Mouse (Mus musculus) spleen, adult 2 months (tissue): ENCODE results near the gene Gpr84. TPM values are rescaled to one million over a fixed set of nuclear protein-coding genes. Genes with fewer than 3 reads are reported as not detected.

Source experiments
- DNase-seq, 2 experiments: peaks; one replicate each; pipeline versions ENCODE4 v3.0.0 to v3.0.0-alpha.2; 2012 to 2021; ENCODE audit warnings: low spot score in 2 of 2, low read depth in 1 of 2
- H3K27ac ChIP-seq: fragments of 200-500 bp; 2 replicates; pipeline ENCODE4 v1.5.1; 2012; ENCODE audit warnings: low read length, inconsistent platforms; ENCODE audit not compliant: insufficient read depth
- H3K27me3 ChIP-seq: fragments of 200-500 bp; 2 replicates; pipeline ENCODE4 v1.6.1; 2012; ENCODE audit warnings: mild to moderate bottlenecking, moderate library complexity, low read length, inconsistent platforms; ENCODE audit not compliant: control insufficient read depth, insufficient read depth
- H3K36me3 ChIP-seq: fragments of 200-500 bp; 2 replicates; pipeline ENCODE4 v1.6.1; 2012; ENCODE audit warnings: mild to moderate bottlenecking, low read length, inconsistent platforms; ENCODE audit not compliant: control insufficient read depth, insufficient read depth
- H3K4me1 ChIP-seq: fragments of 200-500 bp; 2 replicates; pipeline ENCODE4 v1.6.1; 2011; ENCODE audit warnings: inconsistent platforms; ENCODE audit not compliant: control insufficient read depth, insufficient read depth, insufficient read length
- H3K4me3 ChIP-seq: fragments of 200-500 bp; 2 replicates; pipeline ENCODE4 v1.5.1; 2011; ENCODE audit warnings: mild to moderate bottlenecking, inconsistent platforms; ENCODE audit not compliant: insufficient read depth, insufficient read length; ENCODE audit errors: extremely low read depth
- CTCF ChIP-seq: fragments of 200-500 bp; IDR thresholded peaks from 2 replicates; pipeline ENCODE4 v1.5.1; 2011; ENCODE audit warnings: mild to moderate bottlenecking, inconsistent platforms; ENCODE audit not compliant: insufficient read depth, insufficient read length, insufficient replicate concordance; ENCODE audit errors: extremely low read depth
- POLR2A ChIP-seq: fragments of 200-500 bp; IDR thresholded peaks from 2 replicates; pipeline ENCODE4 v1.6.1; 2011; ENCODE audit warnings: low read depth, low read length, inconsistent platforms
- WGBS: fragments of 180-500 bp; shearing (Covaris S2); methylation state at CpG from one replicate; pipeline ENCODE4 v1.1.7; 2018; 5-methylcytosine and 5-hydroxymethylcytosine counted together
- polyA plus RNA-seq: library from polyadenylated mRNA; depleted of rRNA; stranded (reverse); fragments of >200 nt; gene quantifications from 2 replicates; pipeline ENCODE4 v1.2.3, GENCODE M21; 2012

Gene Gpr84
- polyA plus RNA-seq, 1 experiment: 0.33 TPM

DNA sequence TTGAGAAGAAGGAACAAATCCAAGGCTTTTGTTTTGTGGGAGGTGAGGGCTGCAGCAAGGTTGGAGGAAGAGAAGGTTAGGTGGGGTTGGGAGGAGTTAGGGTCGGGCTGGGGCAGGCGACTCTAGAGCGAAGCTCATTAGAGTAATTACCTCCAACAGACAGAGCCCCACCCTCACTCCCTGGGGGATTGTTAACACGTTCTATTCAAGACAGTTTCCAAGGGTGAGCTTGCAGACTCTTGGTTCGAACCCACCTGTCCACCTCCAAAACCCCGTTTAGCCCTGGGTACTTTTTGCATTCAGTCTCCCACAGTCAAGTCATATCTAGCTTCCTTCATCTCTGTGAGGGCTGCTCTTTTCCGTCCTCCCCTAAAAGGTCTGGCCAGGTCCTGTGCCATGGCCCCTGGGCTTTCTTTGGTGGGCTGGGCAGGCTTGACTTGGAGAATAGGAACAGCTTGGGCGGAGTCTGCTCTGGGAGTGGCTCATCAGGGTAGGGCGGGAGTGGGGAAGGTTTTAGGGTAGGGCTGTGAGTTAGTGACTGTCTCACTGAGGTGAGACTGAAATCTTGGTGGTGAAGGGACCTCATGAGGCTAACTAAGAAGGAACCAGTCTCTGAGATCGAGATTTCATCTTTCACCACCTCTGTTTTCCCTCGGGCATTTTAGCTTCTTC lies 26.7 kb upstream of the Gpr84 start:
- no peak for TF ChIP-seq CTCF
- TF ChIP-seq POLR2A: no peak
- H3K27me3 ChIP-seq: no peaks in the 10 kb centered on the region
- no peak for DNase-seq
- no peak overlapping the region for H3K4me3 ChIP-seq
- peaks cover 25% of the 10 kb centered on the region; the same call in 1 of the 2 replicates for H3K4me1 ChIP-seq
- 49% methylated on average over 11 of the region's 11 CpGs for WGBS
- no peak overlapping the region for H3K27ac ChIP-seq
- H3K36me3 ChIP-seq: no peaks in the 10 kb centered on the region

DNA sequence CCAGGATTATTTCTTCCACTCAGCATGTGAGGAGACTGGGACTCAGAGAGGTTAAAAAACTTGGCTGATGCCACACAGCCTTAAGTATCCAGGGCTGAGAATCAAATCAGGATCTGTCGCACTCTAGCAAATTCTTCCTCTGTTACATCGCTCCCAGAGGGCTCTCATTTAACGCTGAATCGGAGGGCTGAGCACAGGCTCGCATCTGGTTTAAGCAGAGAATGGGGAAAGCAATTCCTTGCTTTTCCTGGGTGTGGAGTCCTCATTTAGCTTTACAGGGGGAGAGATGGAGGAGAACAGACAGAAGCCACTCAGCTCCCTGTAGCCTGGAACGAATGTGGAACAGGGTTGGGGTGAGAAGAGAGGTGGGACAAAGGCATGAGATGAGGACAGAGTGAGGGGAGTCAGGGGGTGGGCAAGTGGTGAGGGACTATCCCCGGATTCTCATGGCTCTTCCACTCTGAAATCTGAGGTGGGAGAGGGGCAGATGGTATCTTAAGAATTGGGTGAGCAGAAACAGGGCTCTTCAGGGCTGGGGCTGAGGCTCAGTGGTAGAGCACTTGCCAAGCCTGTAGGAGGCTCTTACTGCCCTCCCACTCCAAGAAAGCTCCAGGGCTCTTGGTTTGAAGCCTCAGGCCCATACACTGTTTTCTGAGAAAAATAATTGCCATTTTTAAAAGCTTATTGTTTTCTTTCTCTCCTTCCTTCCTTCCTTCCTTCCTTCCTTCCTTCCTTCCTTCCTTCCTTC lies 25.2 kb upstream of the Gpr84 start:
- Histone ChIP-seq H3K36me3 (no peaks in the 10 kb centered on the region), H3K4me1 (peaks cover 27% of the 10 kb centered on the region; the same call in 1 of the 2 replicates), H3K27ac (no peak overlapping the region), H3K27me3 (no peaks in the 10 kb centered on the region), H3K4me3 (no peak overlapping the region)
- DNase-seq: no peak
- 87% methylated on average over 7 of the region's 7 CpGs for WGBS
- TF ChIP-seq POLR2A (no peak), CTCF (no peak)

DNA sequence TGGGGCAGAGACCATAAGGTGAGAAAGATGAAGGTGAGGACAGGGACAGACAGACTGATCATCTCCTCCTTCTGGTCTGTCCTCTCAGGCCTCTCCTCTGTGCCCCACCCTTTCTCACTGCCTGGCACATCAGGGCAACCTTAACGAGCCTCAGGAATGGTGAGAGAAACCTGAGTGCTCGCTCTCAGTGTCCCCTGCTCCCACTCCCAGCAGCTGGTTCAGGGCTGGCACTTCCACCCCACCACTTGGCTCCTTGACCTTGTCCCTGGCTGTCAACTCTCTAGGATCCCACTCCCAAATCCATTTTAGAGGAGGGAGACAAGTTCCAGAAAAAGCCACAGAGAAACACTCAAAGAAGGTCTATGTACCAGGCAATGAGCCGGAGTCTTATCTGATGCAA lies 24.6 kb upstream of the Gpr84 start:
- TF ChIP-seq CTCF (no peak), POLR2A (no peak)
- WGBS: 81% methylated on average over 3 of the region's 3 CpGs

DNA sequence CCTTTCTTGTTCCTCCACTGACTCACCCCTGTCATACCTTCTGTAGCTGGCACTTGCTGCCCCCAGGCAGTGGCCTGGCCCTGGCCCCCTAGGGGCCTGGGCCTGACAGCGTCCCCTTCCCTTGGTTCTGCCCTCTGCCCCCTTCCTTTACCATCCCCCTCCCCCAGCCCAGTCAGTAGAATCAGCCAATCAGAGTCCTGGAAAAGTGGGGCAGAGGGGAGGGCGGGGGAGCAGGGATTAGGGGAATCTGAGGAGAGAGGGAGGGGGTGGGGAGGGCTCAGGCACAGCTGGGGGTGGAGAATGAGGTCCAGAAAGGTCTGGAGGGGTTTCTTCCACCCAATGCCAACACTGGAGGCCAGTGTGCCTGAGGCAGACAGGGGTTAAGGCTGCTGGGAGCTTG lies 23.8 kb upstream of the Gpr84 start:
- H3K4me1 ChIP-seq: peaks cover 25% of the 10 kb centered on the region; the same call in 1 of the 2 replicates
- no peaks in the 10 kb centered on the region for H3K36me3 ChIP-seq
- peak overlapping the region; percentile 80 for H3K27ac ChIP-seq
- WGBS: 55% methylated on average over 2 of the region's 2 CpGs
- no peak for DNase-seq
- no peak for TF ChIP-seq POLR2A
- TF ChIP-seq CTCF: no peak
- H3K27me3 ChIP-seq: no peaks in the 10 kb centered on the region
- H3K4me3 ChIP-seq: no peak overlapping the region

More for the DNA sequence above, 24.6 kb upstream of the Gpr84 start:
- Histone ChIP-seq H3K36me3 (no peaks in the 10 kb centered on the region), H3K27ac (no peak overlapping the region), H3K4me1 (peaks cover 25% of the 10 kb centered on the region; the same call in 1 of the 2 replicates), H3K27me3 (no peaks in the 10 kb centered on the region), H3K4me3 (no peak overlapping the region)
- DNase-seq: no peak

DNA sequence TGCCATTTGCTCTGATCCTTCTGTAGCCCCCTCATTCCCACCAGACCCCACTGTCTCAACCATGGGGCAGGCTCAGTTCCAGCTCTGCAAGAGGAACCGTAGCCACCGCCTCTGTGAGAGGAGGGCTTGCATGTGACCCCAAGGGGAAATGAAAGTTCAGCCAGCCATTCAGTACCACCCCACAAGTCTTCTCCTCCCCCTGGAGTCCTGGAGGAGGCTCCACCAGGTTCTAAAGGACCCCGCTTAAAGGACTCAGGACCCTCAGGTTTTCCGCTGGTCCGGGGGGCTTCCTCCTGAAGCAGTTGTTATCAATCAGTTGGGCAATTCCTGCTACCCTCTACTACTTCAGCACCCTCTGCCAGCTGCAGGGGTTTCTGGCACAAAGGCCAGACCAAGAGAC lies 23.3 kb upstream of the Gpr84 start:
- H3K4me1 ChIP-seq: peaks cover 25% of the 10 kb centered on the region; the same call in 1 of the 2 replicates
- H3K27me3 ChIP-seq: no peaks in the 10 kb centered on the region
- H3K36me3 ChIP-seq: no peaks in the 10 kb centered on the region
- WGBS: 32% methylated on average over 5 of the region's 5 CpGs
- H3K27ac ChIP-seq: peak overlapping the region; percentile 80
- no peak for TF ChIP-seq POLR2A
- TF ChIP-seq CTCF: no peak
- no peak overlapping the region for H3K4me3 ChIP-seq
- DNase-seq: peak; percentile 70 to 77

DNA sequence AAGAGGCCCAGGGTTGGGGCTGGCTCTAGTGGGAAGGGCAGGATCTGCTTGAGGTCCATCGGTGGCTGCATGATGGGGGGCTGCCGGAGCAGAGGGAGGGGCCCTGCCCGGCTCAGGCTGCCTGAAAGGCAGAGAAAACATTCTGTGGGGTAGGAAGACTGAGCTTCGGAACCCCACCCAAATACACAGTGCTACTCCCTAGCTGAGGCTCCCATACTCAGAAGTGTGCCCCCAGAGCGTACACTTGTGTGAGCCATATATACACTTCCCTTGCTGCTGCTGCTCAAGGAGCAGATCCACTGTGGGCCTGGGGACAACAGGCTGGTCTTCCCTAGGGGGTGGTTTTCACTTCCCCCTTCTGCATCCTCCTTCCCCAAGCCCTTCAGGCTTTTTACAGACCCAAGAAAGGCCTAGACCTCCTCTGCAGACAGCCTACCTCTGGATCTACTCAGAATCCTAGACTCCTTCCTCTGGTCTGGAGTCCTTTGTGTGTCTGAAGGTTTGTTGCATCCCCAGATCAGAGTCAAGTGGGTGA lies 22.7 kb upstream of the Gpr84 start:
- Histone ChIP-seq H3K27me3 (no peaks in the 10 kb centered on the region), H3K4me3 (peak overlapping the region; percentile 36), H3K27ac (peak overlapping the region; percentile 78), H3K36me3 (no peaks in the 10 kb centered on the region), H3K4me1 (peaks cover 25% of the 10 kb centered on the region; the same call in 1 of the 2 replicates)
- no peak for TF ChIP-seq CTCF
- TF ChIP-seq POLR2A: no peak
- 44% methylated on average over 5 of the region's 5 CpGs for WGBS
- DNase-seq: peak in 1 of 2 experiments; percentile 48
